Mouse (Mus musculus): ENCODE results near the gene Catsperz.

Catsperz gene

GRCm38 (mm10) chr19:6943709-6944108 lies 18.5 kb upstream of the Catsperz start:
- DNase-seq (ENCODE audit: low spot score), result no peak

GRCm38 (mm10) chr19:6942764-6943163 lies 17.6 kb upstream of the Catsperz start:
- no peak for DNase-seq (ENCODE audit: low spot score)

- DNase-seq (ENCODE audit: low spot score), result peak; percentile 91
Measured at GRCm38 (mm10) chr19:6942249-6942691, 17.1 kb upstream of the Catsperz start, which contains the start of gene Gpr137. Gene Gpr137 (minus strand): TSS chr19:6942480.

- peak; percentile 95 for DNase-seq (ENCODE audit: low spot score)
Measured at GRCm38 (mm10) chr19:6941372-6942248, 16.4 kb upstream of the Catsperz start, which contains the start of gene Bad. Gene Bad (plus strand): TSS chr19:6941861.

- no peak for DNase-seq (ENCODE audit: low spot score)
Measured at GRCm38 (mm10) chr19:6940396-6941351, 15.5 kb upstream of the Catsperz start.

GRCm38 (mm10) chr19:6939106-6940002 lies 14.2 kb upstream of the Catsperz start:
- no peak for DNase-seq (ENCODE audit: low spot score)

- no peak for DNase-seq (ENCODE audit: low spot score)
Measured at GRCm38 (mm10) chr19:6937541-6938465, 12.6 kb upstream of the Catsperz start.

GRCm38 (mm10) chr19:6936299-6936698 lies 11.1 kb upstream of the Catsperz start:
- DNase-seq (ENCODE audit: low spot score), result no peak

GRCm38 (mm10) chr19:6934195-6934977 lies 9.2 kb upstream of the Catsperz start, which contains the start of gene Kcnk4:
Gene Kcnk4 (minus strand): TSS chr19:6934515.
- no peak for DNase-seq (ENCODE audit: low spot score)

- no peak for DNase-seq (ENCODE audit: low spot score)
Measured at GRCm38 (mm10) chr19:6933436-6934194, 8.4 kb upstream of the Catsperz start.

- no peak for DNase-seq (ENCODE audit: low spot score)
Measured at GRCm38 (mm10) chr19:6933102-6933435, 7.9 kb upstream of the Catsperz start.

GRCm38 (mm10) chr19:6932018-6932417 lies 6.8 kb upstream of the Catsperz start:
- no peak for DNase-seq (ENCODE audit: low spot score)

- no peak for DNase-seq (ENCODE audit: low spot score)
Measured at GRCm38 (mm10) chr19:6931002-6931401, 5.8 kb upstream of the Catsperz start.

GRCm38 (mm10) chr19:6928080-6928479 lies 2.9 kb upstream of the Catsperz start:
- no peak for DNase-seq (ENCODE audit: low spot score)

GRCm38 (mm10) chr19:6926559-6927255 lies 1.5 kb upstream of the Catsperz start:
- no peak for DNase-seq (ENCODE audit: low spot score)

- DNase-seq (ENCODE audit: low spot score), result no peak
Measured at GRCm38 (mm10) chr19:6925611-6926329, 590 bp upstream of the Catsperz start.

All from ovary, postnatal 14 days (tissue).